Mouse (Mus musculus) ES-E14 (cell line): ENCODE measurements at regions not wholly inside any gene's neighbourhood (a gene's known extent, or its start where the extent isn't known, plus 50 kb on each side); places are given as distances from the start of the nearest gene placed in this dataset.

Experiments used
- HCFC1 ChIP-seq: IDR thresholded peaks from 2 replicates; pipeline ENCODE4 v1.6.1; 2012; ENCODE audit warnings: low read length, inconsistent platforms, borderline replicate concordance; ENCODE audit not compliant: insufficient read depth
- MAFK ChIP-seq: IDR thresholded peaks from 2 replicates; pipeline ENCODE4 v1.6.1; 2014; ENCODE audit warnings: mild to moderate bottlenecking, low read depth, low read length, inconsistent platforms; ENCODE audit not compliant: insufficient read depth
- ZC3H11A ChIP-seq: IDR thresholded peaks from 2 replicates; pipeline ENCODE4 v1.6.1; 2012; ENCODE audit warnings: low read depth, mild to moderate bottlenecking, inconsistent platforms, low read length, borderline replicate concordance

- TF ChIP-seq ZC3H11A (no peak), MAFK (no peak), HCFC1 (no peak)
Observed at GRCm38 (mm10) chr7:71409061-71409460, 57.8 kb upstream of the Gm10295 start.
